Mouse (Mus musculus) liver, embryonic 11.5 days (tissue): Measurements from ENCODE around the gene Mtfp1. TPM values are rescaled to one million over a fixed set of nuclear protein-coding genes. Genes with fewer than 3 reads are reported as not detected.

Experiments
- ATAC-seq: fragments of 200-750 bp; cut with Nextera tagmentation; replicated peaks from 2 replicates; pipeline ENCODE4 v1.8.0; 2017; ENCODE audit warnings: moderate number of reproducible peaks, mild to moderate bottlenecking, moderate TSS enrichment, moderate library complexity; ENCODE audit not compliant: low FRiP score
- DNase-seq: peaks from one replicate; pipeline ENCODE4 v3.0.0-alpha.2; 2017; ENCODE audit warnings: low spot score
- H3K27ac ChIP-seq: fragments of 300-500 bp; sonication (generic); 2 replicates; pipeline ENCODE4 v1.5.1; 2014; ENCODE audit warnings: mild to moderate bottlenecking, low read depth, low read length, control low read depth
- H3K27me3 ChIP-seq: fragments of 300-500 bp; sonication (generic); replicated peaks from 2 replicates; pipeline ENCODE4 v1.6.1; 2014; ENCODE audit warnings: low read length, mixed read lengths; ENCODE audit not compliant: control insufficient read depth, insufficient read depth
- H3K36me3 ChIP-seq: fragments of 300-500 bp; sonication (generic); 2 replicates; pipeline ENCODE4 v1.6.1; 2014; ENCODE audit warnings: mild to moderate bottlenecking, low read length, moderate library complexity, mixed read lengths; ENCODE audit not compliant: control insufficient read depth, insufficient read depth
- H3K4me1 ChIP-seq: fragments of 300-500 bp; sonication (generic); replicated peaks from 2 replicates; pipeline ENCODE4 v1.6.1; 2014; ENCODE audit warnings: low read length, mixed read lengths; ENCODE audit not compliant: control insufficient read depth, insufficient read depth
- H3K4me2 ChIP-seq: fragments of 300-500 bp; sonication (generic); 2 replicates; pipeline ENCODE4 v1.6.1; 2014; ENCODE audit warnings: mild to moderate bottlenecking, control low read depth, moderate library complexity
- H3K4me3 ChIP-seq: fragments of 300-500 bp; sonication (generic); 2 replicates; pipeline ENCODE4 v1.5.1; 2014; ENCODE audit warnings: low read depth, low read length, control low read depth
- H3K9ac ChIP-seq: fragments of 300-500 bp; sonication (generic); 2 replicates; pipeline ENCODE4 v1.6.1; 2014; ENCODE audit warnings: low read depth, low read length, control low read depth
- H3K9me3 ChIP-seq: fragments of 300-500 bp; sonication (generic); 2 replicates; pipeline ENCODE4 v1.6.1; 2016; ENCODE audit warnings: low read length, inconsistent platforms, mixed read lengths; ENCODE audit not compliant: control insufficient read depth
- WGBS: fragments of 180-500 bp; shearing (Covaris S2); extraction: QIAGEN DNeasy Blood & Tissue Kit; methylation state at CpG from one replicate; pipeline ENCODE4 v1.1.7; 2014; 5-methylcytosine and 5-hydroxymethylcytosine counted together
- polyA plus RNA-seq: library from polyadenylated mRNA; unstranded; fragments of >200 nt; fragmentation: Nextera tagmentation; extraction: Ambion mirVana; gene quantifications from 2 replicates; pipeline ENCODE4 v1.2.1, GENCODE M21; 2014

Gene Mtfp1
- 48.8 and 51.8 TPM in 2 replicates for polyA plus RNA-seq

GRCm38 (mm10) chr11:4095171-4096053 is at the start of gene Mtfp1:
Gene Mtfp1 (minus strand): TSS chr11:4095445.
- Histone ChIP-seq H3K4me1 (peaks cover 18% of the 10 kb centered on the region), H3K4me2 (peak within 1 kb of the TSS; percentile 69), H3K27ac (peak within 1 kb of the TSS; percentile 93), H3K4me3 (peak within 1 kb of the TSS; percentile 71), H3K9ac (peak within 1 kb of the TSS; percentile 73), H3K9me3 (peaks cover 9% of the 10 kb centered on the region), H3K27me3 (no peaks in the 10 kb centered on the region), H3K36me3 (peaks cover 23% of the 10 kb centered on the region)
- ATAC-seq (peak; percentile 32), DNase-seq (peak; percentile 78)
- 7% methylated on average over 34 of the region's 34 CpGs for WGBS

- Histone ChIP-seq H3K4me2 (no peak overlapping the region), H3K9ac (no peak overlapping the region), H3K36me3 (peaks cover 12% of the 10 kb centered on the region; the same call in 1 of the 2 replicates), H3K4me1 (no peaks in the 10 kb centered on the region), H3K9me3 (no peaks in the 10 kb centered on the region), H3K27me3 (no peaks in the 10 kb centered on the region), H3K27ac (no peak overlapping the region), H3K4me3 (no peak overlapping the region)
- ATAC-seq (no peak), DNase-seq (no peak)
- WGBS = 89% methylated on average over 21 of the region's 21 CpGs
These were observed 48.2 kb upstream of the Mtfp1 start for GRCm38 (mm10) chr11:4143281-4144062.

GRCm38 (mm10) chr11:4142352-4142751 is 47.1 kb upstream of the Mtfp1 start:
- Histone ChIP-seq H3K4me2 (no peak overlapping the region), H3K9me3 (no peaks in the 10 kb centered on the region), H3K4me1 (no peaks in the 10 kb centered on the region), H3K9ac (no peak overlapping the region), H3K4me3 (no peak overlapping the region), H3K36me3 (peaks cover 12% of the 10 kb centered on the region; the same call in 1 of the 2 replicates), H3K27ac (no peak overlapping the region), H3K27me3 (no peaks in the 10 kb centered on the region)
- DNase-seq = no peak
- ATAC-seq = no peak
- WGBS = 85% methylated on average over 4 of the region's 4 CpGs

- Histone ChIP-seq H3K4me2 (no peak overlapping the region), H3K27ac (no peak overlapping the region), H3K4me1 (peaks cover 1% of the 10 kb centered on the region; the same call in 1 of the 2 replicates), H3K9ac (no peak overlapping the region), H3K4me3 (no peak overlapping the region), H3K9me3 (no peaks in the 10 kb centered on the region), H3K27me3 (no peaks in the 10 kb centered on the region), H3K36me3 (peaks cover 12% of the 10 kb centered on the region; the same call in 1 of the 2 replicates)
- DNase-seq (no peak), ATAC-seq (no peak)
These were observed 46.3 kb upstream of the Mtfp1 start for GRCm38 (mm10) chr11:4141505-4141904.

- Histone ChIP-seq H3K9me3 (no peaks in the 10 kb centered on the region), H3K4me3 (no peak overlapping the region), H3K9ac (no peak overlapping the region), H3K27ac (no peak overlapping the region), H3K4me1 (peaks cover 3% of the 10 kb centered on the region), H3K4me2 (no peak overlapping the region), H3K36me3 (peaks cover 10% of the 10 kb centered on the region; the same call in 1 of the 2 replicates), H3K27me3 (no peaks in the 10 kb centered on the region)
- DNase-seq = no peak
- WGBS = 78% methylated on average over 2 of the region's 2 CpGs
- ATAC-seq = no peak
These were observed 43.7 kb upstream of the Mtfp1 start for GRCm38 (mm10) chr11:4138964-4139363.

GRCm38 (mm10) chr11:4134986-4135935 is 40.0 kb upstream of the Mtfp1 start, which contains the start of gene Rnf215:
Gene Rnf215 (plus strand): TSS chr11:4135202.
- peak within 1 kb of the TSS; percentile 92 for H3K4me3 ChIP-seq
- peak within 1 kb of the TSS; percentile 93 for H3K9ac ChIP-seq
- H3K9me3 ChIP-seq = peaks cover 3% of the 10 kb centered on the region; the same call in 1 of the 2 replicates
- peaks cover 3% of the 10 kb centered on the region; the same call in 1 of the 2 replicates for H3K36me3 ChIP-seq
- WGBS = 3% methylated on average over 63 of the region's 66 CpGs
- H3K27ac ChIP-seq = peak within 1 kb of the TSS; percentile 64
- DNase-seq (peak; percentile 89), ATAC-seq (peak; percentile 92)
- H3K4me1 ChIP-seq = peaks cover 8% of the 10 kb centered on the region
- peak within 1 kb of the TSS; percentile 95 for H3K4me2 ChIP-seq
- H3K27me3 ChIP-seq = no peaks in the 10 kb centered on the region

- Histone ChIP-seq H3K4me2 (peak overlapping the region; percentile 95; the same call in 1 of the 2 replicates), H3K36me3 (no peaks in the 10 kb centered on the region), H3K27me3 (no peaks in the 10 kb centered on the region), H3K9me3 (peaks cover 3% of the 10 kb centered on the region; the same call in 1 of the 2 replicates), H3K4me3 (no peak overlapping the region), H3K4me1 (peaks cover 8% of the 10 kb centered on the region), H3K27ac (no peak overlapping the region), H3K9ac (no peak overlapping the region)
- ATAC-seq (no peak), DNase-seq (no peak)
- WGBS = 53% methylated on average over 6 of the region's 6 CpGs
These were observed 39.2 kb upstream of the Mtfp1 start for GRCm38 (mm10) chr11:4134400-4134799.

- no peak overlapping the region for H3K9ac ChIP-seq
- peaks cover 8% of the 10 kb centered on the region for H3K4me1 ChIP-seq
- WGBS = 48% methylated on average over 3 of the region's 3 CpGs
- H3K36me3 ChIP-seq = no peaks in the 10 kb centered on the region
- peaks cover 3% of the 10 kb centered on the region; the same call in 1 of the 2 replicates for H3K9me3 ChIP-seq
- no peak overlapping the region for H3K4me2 ChIP-seq
- H3K27me3 ChIP-seq = no peaks in the 10 kb centered on the region
- no peak overlapping the region for H3K27ac ChIP-seq
- ATAC-seq (no peak), DNase-seq (no peak)
- no peak overlapping the region for H3K4me3 ChIP-seq
These were observed 38.2 kb upstream of the Mtfp1 start for GRCm38 (mm10) chr11:4133450-4133849.
